Mouse (Mus musculus) heart, adult 2 months (tissue): ENCODE measurements at regions not wholly inside any gene's neighbourhood (a gene's known extent, or its start where the extent isn't known, plus 50 kb on each side); places are given as distances from the start of the nearest gene placed in this dataset.

Source experiments
- DNase-seq, 2 experiments: peaks; one replicate each; pipeline ENCODE4 v3.0.0; 2021
- H3K27ac ChIP-seq: fragments of 200-600 bp; 2 replicates; pipeline ENCODE4 v1.8.1; 2022
- H3K27me3 ChIP-seq: fragments of 200-500 bp; 2 replicates; pipeline ENCODE4 v1.6.1; 2012; ENCODE audit warnings: mild to moderate bottlenecking, low read length, inconsistent platforms, mixed read lengths; ENCODE audit not compliant: control insufficient read depth, insufficient read depth
- H3K36me3 ChIP-seq: fragments of 200-500 bp; 2 replicates; pipeline ENCODE4 v1.6.1; 2012; ENCODE audit warnings: low read length, inconsistent platforms; ENCODE audit not compliant: control insufficient read depth, insufficient read depth
- H3K4me1 ChIP-seq: fragments of 200-500 bp; 2 replicates; pipeline ENCODE4 v1.6.1; 2011; ENCODE audit warnings: low read length; ENCODE audit not compliant: control insufficient read depth, insufficient read depth
- H3K4me3 ChIP-seq: fragments of 200-600 bp; 2 replicates; pipeline ENCODE4 v1.8.1; 2022
- H3K79me2 ChIP-seq: fragments of 200-500 bp; replicated peaks from 2 replicates; pipeline ENCODE4 v1.6.1; 2012; ENCODE audit warnings: mild to moderate bottlenecking, inconsistent platforms, low read length, moderate library complexity, mixed read lengths; ENCODE audit not compliant: control insufficient read depth, insufficient read depth
- H3K9ac ChIP-seq: fragments of 200-500 bp; 2 replicates; pipeline ENCODE4 v1.6.1; 2012; ENCODE audit warnings: low read depth, mild to moderate bottlenecking, control low read depth, inconsistent platforms, low read length, mixed read lengths
- CTCF ChIP-seq: fragments of 200-600 bp; IDR thresholded peaks from 2 replicates; pipeline ENCODE4 v1.8.1; 2022; ENCODE audit warnings: antibody characterized with exemption, mild to moderate bottlenecking, moderate library complexity
- EP300 ChIP-seq: fragments of 200-500 bp; IDR thresholded peaks from 2 replicates; pipeline ENCODE4 v1.6.1; 2011; ENCODE audit warnings: low read depth, low read length, control low read depth; ENCODE audit not compliant: insufficient read depth
- POLR2A ChIP-seq: fragments of 200-500 bp; IDR thresholded peaks from 2 replicates; pipeline ENCODE4 v1.6.1; 2011; ENCODE audit warnings: mild to moderate bottlenecking, low read depth, low read length, control low read depth; ENCODE audit not compliant: insufficient read depth
- WGBS: fragments of 180-500 bp; shearing (Covaris S2); methylation state at CpG from one replicate; pipeline ENCODE4 v1.1.7; 2018; 5-methylcytosine and 5-hydroxymethylcytosine counted together
- intact Hi-C: fragments of 180-260 bp; cut with DNase I; formaldehyde crosslinking; loops from one replicate; pipeline ENCODE4 v1.15.1; 2025

GRCm38 (mm10) chr13:101481551-101482184 lies 286.3 kb downstream of the Pik3r1 start:
- no peak overlapping the region for H3K27ac ChIP-seq
- no peak overlapping the region for H3K9ac ChIP-seq
- no peaks in the 10 kb centered on the region for H3K79me2 ChIP-seq
- no peak for DNase-seq
- intact Hi-C loops = no loop called here
- H3K4me1 ChIP-seq = peaks cover 2% of the 10 kb centered on the region; the same call in 1 of the 2 replicates
- no peak overlapping the region for H3K4me3 ChIP-seq
- H3K27me3 ChIP-seq = no peaks in the 10 kb centered on the region
- WGBS = 73% methylated on average over 6 of the region's 6 CpGs
- no peaks in the 10 kb centered on the region for H3K36me3 ChIP-seq
- TF ChIP-seq POLR2A (no peak), CTCF (no peak), EP300 (no peak)

DNA sequence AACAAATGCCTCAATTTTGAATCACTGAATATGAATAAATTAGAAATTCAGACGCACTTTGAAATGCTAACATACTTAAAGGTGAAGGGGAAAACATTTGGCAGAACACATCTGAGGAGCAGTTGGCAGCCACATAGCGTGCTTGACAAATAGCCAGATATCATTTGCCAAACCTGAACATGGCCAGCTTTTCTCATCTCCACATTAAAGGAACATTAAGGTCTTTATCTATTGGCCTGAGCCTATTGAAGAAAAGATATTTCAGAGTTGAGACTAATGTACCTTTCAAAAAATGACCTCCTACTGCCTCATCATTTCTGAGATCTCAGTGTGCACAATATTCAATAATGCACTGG lies 288.7 kb downstream of the Pik3r1 start:
- intact Hi-C loops = no loop called here
- Histone ChIP-seq H3K36me3 (no peaks in the 10 kb centered on the region), H3K4me1 (peaks cover 2% of the 10 kb centered on the region; the same call in 1 of the 2 replicates), H3K27me3 (no peaks in the 10 kb centered on the region), H3K79me2 (no peaks in the 10 kb centered on the region), H3K27ac (no peak overlapping the region), H3K4me3 (no peak overlapping the region), H3K9ac (no peak overlapping the region)
- peak in 1 of 2 experiments; percentile 36 for DNase-seq
- 59% methylated on average over 2 of the region's 2 CpGs for WGBS
- TF ChIP-seq EP300 (no peak), CTCF (no peak), POLR2A (no peak)

GRCm38 (mm10) chr13:101478608-101479296 lies 289.3 kb downstream of the Pik3r1 start:
- H3K4me1 ChIP-seq = peaks cover 2% of the 10 kb centered on the region; the same call in 1 of the 2 replicates
- intact Hi-C loops = no loop called here
- H3K79me2 ChIP-seq = no peaks in the 10 kb centered on the region
- H3K36me3 ChIP-seq = no peaks in the 10 kb centered on the region
- no peak for DNase-seq
- 56% methylated on average over 4 of the region's 4 CpGs for WGBS
- no peak overlapping the region for H3K27ac ChIP-seq
- H3K9ac ChIP-seq = no peak overlapping the region
- H3K4me3 ChIP-seq = no peak overlapping the region
- no peak for TF ChIP-seq EP300
- TF ChIP-seq CTCF = no peak
- no peak for TF ChIP-seq POLR2A
- no peaks in the 10 kb centered on the region for H3K27me3 ChIP-seq

GRCm38 (mm10) chr13:101473349-101473748 lies 294.7 kb downstream of the Pik3r1 start:
- intact Hi-C loops = no loop called here
- no peaks in the 10 kb centered on the region for H3K27me3 ChIP-seq
- H3K4me1 ChIP-seq = no peaks in the 10 kb centered on the region
- TF ChIP-seq CTCF = no peak
- no peak for TF ChIP-seq EP300
- no peak for TF ChIP-seq POLR2A
- no peaks in the 10 kb centered on the region for H3K79me2 ChIP-seq
- no peak overlapping the region for H3K27ac ChIP-seq
- DNase-seq = no peak
- H3K4me3 ChIP-seq = no peak overlapping the region
- 86% methylated on average over 8 of the region's 8 CpGs for WGBS
- H3K9ac ChIP-seq = no peak overlapping the region
- H3K36me3 ChIP-seq = no peaks in the 10 kb centered on the region

DNA sequence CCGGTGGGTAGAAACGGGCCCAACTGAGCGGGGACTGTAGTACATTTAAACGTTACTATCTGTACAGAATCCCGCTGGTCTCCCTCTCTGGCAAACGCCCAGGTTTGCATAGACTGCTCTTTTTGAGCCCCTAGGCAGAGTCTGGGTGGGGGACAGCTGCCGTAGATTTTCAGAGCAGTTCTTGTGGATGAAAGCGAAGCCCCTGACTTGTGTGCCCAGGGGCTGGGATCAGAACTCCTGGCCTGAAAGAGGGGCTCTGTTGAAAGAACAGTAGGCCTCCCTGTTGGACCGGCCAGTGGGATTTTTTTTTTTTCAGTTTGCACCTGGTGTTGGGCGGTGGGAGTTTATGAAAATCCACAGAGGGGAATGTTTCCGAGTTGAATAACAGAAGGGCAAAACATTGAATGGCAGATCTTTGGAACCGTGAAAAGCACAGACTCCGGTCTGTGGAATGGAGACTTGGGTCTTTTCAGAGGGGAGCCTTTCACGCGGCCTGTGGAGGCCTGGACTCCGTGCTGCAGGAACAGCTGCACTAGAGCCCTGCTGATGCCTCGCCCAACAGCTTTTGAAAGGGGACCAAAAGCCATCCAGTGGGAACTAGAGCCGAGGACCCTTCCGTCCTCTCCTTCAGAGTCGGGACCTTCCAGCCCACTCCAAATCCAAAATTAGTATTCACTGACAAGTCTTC lies 297.3 kb downstream of the Pik3r1 start:
- no peak for TF ChIP-seq POLR2A
- no peak for TF ChIP-seq EP300
- TF ChIP-seq CTCF = no peak
- no peak for DNase-seq
- no peaks in the 10 kb centered on the region for H3K4me1 ChIP-seq
- H3K79me2 ChIP-seq = no peaks in the 10 kb centered on the region
- no peak overlapping the region for H3K4me3 ChIP-seq
- no peaks in the 10 kb centered on the region for H3K27me3 ChIP-seq
- no peak overlapping the region for H3K27ac ChIP-seq
- H3K36me3 ChIP-seq = no peaks in the 10 kb centered on the region
- 78% methylated on average over 20 of the region's 20 CpGs for WGBS
- no peak overlapping the region for H3K9ac ChIP-seq
- intact Hi-C loops = no loop called here

DNA sequence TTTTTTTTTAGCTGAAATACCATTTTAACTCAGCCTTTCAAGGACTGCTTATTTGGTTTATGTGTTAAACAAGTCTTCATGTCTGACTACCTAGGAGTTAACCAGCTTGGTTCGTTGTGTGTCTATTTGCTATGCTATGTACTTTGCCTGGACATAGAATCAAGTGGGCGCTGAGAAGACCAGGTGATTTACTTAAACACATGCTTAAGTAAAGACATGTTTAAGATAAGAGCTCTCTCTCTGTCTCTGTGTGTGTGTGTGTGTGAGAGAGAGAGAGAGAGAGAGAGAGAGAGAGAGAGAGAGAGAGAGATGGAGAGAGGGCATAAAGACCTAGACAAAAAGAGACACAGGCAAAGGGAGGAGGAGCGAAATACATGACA lies 302.3 kb downstream of the Pik3r1 start:
- Histone ChIP-seq H3K27me3 (no peaks in the 10 kb centered on the region), H3K9ac (no peak overlapping the region), H3K27ac (no peak overlapping the region), H3K79me2 (no peaks in the 10 kb centered on the region), H3K4me3 (no peak overlapping the region), H3K36me3 (no peaks in the 10 kb centered on the region), H3K4me1 (no peaks in the 10 kb centered on the region)
- 84% methylated on average over 3 of the region's 3 CpGs for WGBS
- DNase-seq = no peak
- intact Hi-C loops = no loop called here
- TF ChIP-seq POLR2A = no peak
- TF ChIP-seq EP300 = no peak
- no peak for TF ChIP-seq CTCF
